Mouse (Mus musculus) embryonic facial prominence, embryonic 12.5 days (tissue): ENCODE measurements around the gene Cyp26a1. TPM values are rescaled to one million over a fixed set of nuclear protein-coding genes. Genes with fewer than 3 reads are reported as not detected.

Experiments
- ATAC-seq: fragments of 200-750 bp; cut with Nextera tagmentation; 2 replicates; pipeline ENCODE4 v1.8.0; 2017; ENCODE audit not compliant: insufficient number of reproducible peaks, insufficient read depth, low FRiP score, low TSS enrichment
- H3K27ac ChIP-seq: fragments of 300-500 bp; sonication (generic); 2 replicates; pipeline ENCODE4 v1.5.1; 2016; ENCODE audit warnings: mild to moderate bottlenecking
- H3K27me3 ChIP-seq: fragments of 300-500 bp; sonication (generic); 2 replicates; pipeline ENCODE4 v1.6.1; 2016; ENCODE audit warnings: mild to moderate bottlenecking, moderate library complexity
- H3K36me3 ChIP-seq: fragments of 300-500 bp; sonication (generic); 2 replicates; pipeline ENCODE4 v1.6.1; 2016; ENCODE audit warnings: mild to moderate bottlenecking
- H3K4me1 ChIP-seq: fragments of 300-500 bp; sonication (generic); 2 replicates; pipeline ENCODE4 v1.6.1; 2016
- H3K4me2 ChIP-seq: fragments of 300-500 bp; sonication (generic); replicated peaks from 2 replicates; pipeline ENCODE4 v1.6.1; 2016; ENCODE audit warnings: mild to moderate bottlenecking, moderate library complexity
- H3K4me3 ChIP-seq: fragments of 300-500 bp; sonication (generic); 2 replicates; pipeline ENCODE4 v1.5.1; 2016; ENCODE audit warnings: mild to moderate bottlenecking
- H3K9ac ChIP-seq: fragments of 300-500 bp; sonication (generic); 2 replicates; pipeline ENCODE4 v1.6.1; 2016; ENCODE audit warnings: mild to moderate bottlenecking, moderate library complexity
- H3K9me3 ChIP-seq: fragments of 300-500 bp; sonication (generic); 2 replicates; pipeline ENCODE4 v1.6.1; 2016; ENCODE audit warnings: mild to moderate bottlenecking, moderate library complexity
- WGBS: fragments of 180-500 bp; shearing (Covaris S2); methylation state at CpG from one replicate; pipeline ENCODE4 v1.1.7; 2016; 5-methylcytosine and 5-hydroxymethylcytosine counted together
- polyA plus RNA-seq: library from polyadenylated mRNA; unstranded; fragments of >200 nt; fragmentation: Nextera tagmentation; extraction: Ambion mirVana; gene quantifications from 2 replicates; pipeline ENCODE4 v1.2.1, GENCODE M21; 2016

Cyp26a1 gene
- polyA plus RNA-seq, 1 experiment from 2014 or later: 11.8 TPM

DNA sequence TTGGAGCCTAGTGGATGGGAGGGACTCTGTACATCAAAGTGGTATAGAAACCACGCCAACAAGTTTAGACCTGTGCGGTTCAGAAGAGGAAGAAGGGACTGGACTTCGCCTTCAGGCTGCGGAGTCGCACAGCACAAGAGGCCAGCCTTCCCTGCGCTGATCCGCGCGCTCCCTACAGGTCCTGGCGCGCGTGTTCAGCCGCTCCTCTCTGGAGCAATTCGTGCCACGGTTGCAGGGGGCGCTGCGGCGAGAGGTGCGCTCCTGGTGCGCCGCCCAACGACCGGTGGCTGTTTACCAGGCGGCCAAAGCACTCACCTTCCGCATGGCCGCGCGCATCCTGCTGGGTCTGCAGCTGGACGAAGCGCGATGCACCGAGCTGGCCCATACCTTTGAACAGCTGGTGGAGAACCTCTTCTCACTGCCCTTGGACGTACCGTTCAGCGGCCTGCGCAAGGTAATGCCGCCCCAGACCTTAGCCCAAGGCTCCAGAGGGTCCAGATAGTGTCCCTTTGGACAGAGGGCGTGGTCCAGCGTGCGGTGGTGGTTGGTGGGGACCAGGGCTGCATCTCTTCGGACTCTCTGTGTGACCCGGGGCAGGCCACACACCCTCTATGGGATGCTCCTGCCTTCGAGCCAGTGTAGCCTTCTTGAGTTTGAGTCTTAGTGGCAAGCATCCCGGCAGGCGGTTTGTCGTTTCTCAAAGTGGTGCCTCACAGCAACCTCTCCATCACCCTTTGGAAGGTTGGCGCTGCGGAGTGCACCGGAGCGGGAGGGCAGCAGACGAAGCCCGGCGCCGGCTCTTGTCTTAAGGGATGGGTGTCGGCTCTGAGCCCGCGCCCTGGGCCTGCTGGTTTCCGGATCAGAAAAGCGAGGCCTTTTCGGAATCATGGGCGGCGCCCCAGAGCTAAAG, 10.4 kb upstream of the Cyp26a1 start:
- Histone ChIP-seq H3K4me3 (peak overlapping the region; percentile 18), H3K4me2 (peak overlapping the region; percentile 32), H3K27me3 (peaks cover 97% of the 10 kb centered on the region), H3K4me1 (peaks cover 6% of the 10 kb centered on the region), H3K27ac (no peak overlapping the region), H3K36me3 (no peaks in the 10 kb centered on the region), H3K9ac (no peak overlapping the region; the same call in 1 of the 2 replicates), H3K9me3 (no peaks in the 10 kb centered on the region)
- WGBS: 3% methylated on average over 62 of the region's 62 CpGs
- no peak for ATAC-seq

DNA sequence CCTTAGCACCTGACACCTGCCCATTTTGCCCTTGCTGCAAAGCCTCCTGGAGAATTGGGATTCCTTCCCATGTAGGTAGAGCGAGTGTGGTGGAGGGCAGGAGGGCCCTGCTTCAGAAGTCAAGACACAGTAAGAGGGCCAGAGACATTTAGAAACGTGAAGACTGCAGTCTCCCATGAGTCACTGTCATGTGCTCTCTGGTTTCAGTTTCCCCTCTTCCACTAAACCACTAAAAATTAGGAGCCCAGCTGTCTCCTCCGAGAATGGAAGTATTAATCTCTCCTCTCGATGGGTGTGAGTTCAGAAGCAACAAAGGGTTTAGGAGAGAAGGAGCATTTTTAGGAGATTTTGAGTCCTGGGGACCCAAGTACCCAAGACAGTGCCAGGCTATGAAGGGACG, 8.1 kb upstream of the Cyp26a1 start:
- Histone ChIP-seq H3K9me3 (no peaks in the 10 kb centered on the region), H3K4me1 (peaks cover 6% of the 10 kb centered on the region), H3K27ac (no peak overlapping the region), H3K4me2 (no peak overlapping the region), H3K27me3 (peaks cover 99% of the 10 kb centered on the region), H3K9ac (no peak overlapping the region), H3K4me3 (no peak overlapping the region), H3K36me3 (no peaks in the 10 kb centered on the region)
- 45% methylated on average over 5 of the region's 5 CpGs for WGBS
- ATAC-seq: no peak

DNA sequence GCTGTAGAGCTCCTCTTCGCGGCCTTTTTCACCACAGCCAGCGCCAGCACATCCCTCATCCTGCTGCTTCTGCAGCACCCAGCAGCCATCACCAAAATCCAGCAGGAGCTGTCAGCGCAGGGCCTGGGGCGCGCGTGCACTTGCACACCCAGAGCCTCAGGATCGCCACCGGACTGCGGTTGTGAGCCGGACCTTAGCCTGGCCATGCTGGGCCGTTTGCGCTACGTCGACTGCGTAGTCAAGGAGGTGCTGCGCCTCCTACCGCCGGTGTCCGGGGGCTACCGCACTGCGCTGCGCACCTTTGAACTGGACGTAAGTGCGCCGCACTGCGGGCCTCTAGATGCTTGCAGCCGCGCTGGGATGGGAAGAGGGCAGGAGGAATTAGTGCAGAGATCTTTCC, 6.9 kb upstream of the Cyp26a1 start:
- Histone ChIP-seq H3K9me3 (no peaks in the 10 kb centered on the region), H3K4me2 (peak overlapping the region; percentile 33), H3K27me3 (peaks cover 98% of the 10 kb centered on the region), H3K36me3 (no peaks in the 10 kb centered on the region), H3K27ac (no peak overlapping the region), H3K4me3 (peak overlapping the region; percentile 17), H3K4me1 (peaks cover 6% of the 10 kb centered on the region), H3K9ac (no peak overlapping the region)
- ATAC-seq: no peak
- 3% methylated on average over 29 of the region's 29 CpGs for WGBS

DNA sequence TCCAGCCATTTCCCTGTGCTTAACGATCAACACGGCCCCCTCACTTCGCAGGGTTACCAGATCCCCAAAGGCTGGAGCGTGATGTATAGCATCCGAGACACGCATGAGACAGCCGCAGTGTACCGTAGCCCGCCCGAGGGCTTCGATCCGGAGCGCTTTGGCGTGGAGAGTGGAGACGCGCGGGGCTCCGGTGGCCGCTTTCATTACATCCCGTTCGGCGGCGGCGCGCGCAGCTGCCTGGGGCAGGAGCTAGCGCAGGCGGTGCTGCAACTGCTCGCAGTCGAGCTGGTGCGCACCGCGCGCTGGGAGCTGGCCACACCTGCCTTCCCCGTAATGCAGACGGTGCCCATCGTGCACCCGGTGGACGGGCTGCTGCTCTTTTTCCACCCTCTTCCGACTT, 4.7 kb upstream of the Cyp26a1 start:
- Histone ChIP-seq H3K4me2 (peak overlapping the region; percentile 62), H3K4me3 (peak overlapping the region; percentile 36), H3K27ac (no peak overlapping the region), H3K27me3 (peaks cover 98% of the 10 kb centered on the region), H3K4me1 (peaks cover 15% of the 10 kb centered on the region), H3K36me3 (no peaks in the 10 kb centered on the region), H3K9me3 (no peaks in the 10 kb centered on the region), H3K9ac (peak overlapping the region; percentile 17)
- no peak for ATAC-seq
- WGBS: 2% methylated on average over 40 of the region's 40 CpGs

DNA sequence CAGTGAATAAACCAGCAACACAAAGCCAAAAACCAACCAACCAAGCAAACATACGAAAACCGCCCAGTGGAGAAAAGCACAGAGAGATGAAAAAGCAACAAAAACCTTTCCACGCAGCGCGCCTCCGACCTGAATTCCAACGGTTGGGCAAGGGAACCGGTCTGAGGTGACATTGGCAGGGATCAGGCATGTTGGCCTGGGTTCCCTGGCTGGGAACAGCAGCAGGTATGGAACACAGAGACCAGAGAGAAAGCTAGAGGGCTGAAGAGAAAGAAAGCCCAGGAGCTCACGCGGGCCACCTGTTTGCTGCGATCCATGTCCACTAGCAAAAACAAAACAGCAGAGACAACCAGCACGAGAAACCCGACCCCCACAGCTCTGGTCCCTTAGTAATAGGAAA, 2.5 kb upstream of the Cyp26a1 start:
- ATAC-seq: no peak
- WGBS: 31% methylated on average over 13 of the region's 13 CpGs
- Histone ChIP-seq H3K9me3 (no peaks in the 10 kb centered on the region), H3K4me1 (peaks cover 26% of the 10 kb centered on the region), H3K4me3 (no peak overlapping the region), H3K27ac (no peak overlapping the region), H3K9ac (no peak overlapping the region), H3K27me3 (peaks cover 98% of the 10 kb centered on the region), H3K36me3 (no peaks in the 10 kb centered on the region), H3K4me2 (no peak overlapping the region; the same call in 1 of the 2 replicates)

DNA sequence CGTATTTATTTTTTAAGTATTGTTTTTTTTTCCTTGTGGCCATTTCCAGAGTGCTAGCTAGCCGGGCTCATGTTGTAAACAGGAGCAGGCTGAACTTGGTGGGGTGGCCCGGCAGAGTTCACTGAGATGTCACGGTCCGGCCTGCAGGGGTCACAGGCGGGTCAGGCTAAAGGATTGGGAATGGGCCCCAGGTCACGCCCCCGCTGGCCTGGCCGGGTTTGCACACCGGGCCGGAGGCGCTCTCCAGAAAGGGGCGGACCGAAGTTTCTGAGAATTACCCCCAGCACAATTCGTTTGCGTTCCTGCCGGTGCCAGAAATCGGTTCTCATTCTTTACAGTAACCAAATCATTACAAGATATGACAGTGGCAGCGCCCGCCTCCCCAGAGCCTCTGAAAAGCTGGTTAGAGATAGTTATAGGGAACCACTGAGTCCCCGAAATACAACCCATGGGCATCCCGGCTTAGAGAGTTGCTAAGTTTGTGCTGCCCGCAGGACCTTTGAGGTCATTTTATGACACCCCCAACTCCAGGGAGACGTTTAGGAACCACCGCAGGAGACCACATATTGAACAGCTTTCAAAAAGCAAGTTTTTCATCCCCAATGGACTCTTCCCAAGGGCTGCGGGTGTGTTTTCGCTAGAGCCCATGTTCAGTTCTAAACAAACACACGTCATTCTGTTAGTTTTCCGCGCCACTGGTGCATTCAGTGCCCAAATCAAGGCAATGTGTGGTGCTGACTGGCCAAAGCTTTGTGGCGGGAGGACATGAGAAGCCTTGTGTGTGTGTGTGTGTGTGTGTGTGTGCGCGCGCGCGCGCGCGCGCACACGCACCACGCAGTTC, 1.6 kb upstream of the Cyp26a1 start:
- H3K27me3 ChIP-seq: peaks cover 98% of the 10 kb centered on the region
- H3K4me1 ChIP-seq: peaks cover 26% of the 10 kb centered on the region
- peak overlapping the region; percentile 37 for H3K4me3 ChIP-seq
- ATAC-seq: no peak
- no peak overlapping the region for H3K9ac ChIP-seq
- H3K36me3 ChIP-seq: no peaks in the 10 kb centered on the region
- no peaks in the 10 kb centered on the region for H3K9me3 ChIP-seq
- 2% methylated on average over 42 of the region's 42 CpGs for whole genome bisulfite sequencing
- H3K4me2 ChIP-seq: peak overlapping the region; percentile 61
- H3K27ac ChIP-seq: no peak overlapping the region

DNA sequence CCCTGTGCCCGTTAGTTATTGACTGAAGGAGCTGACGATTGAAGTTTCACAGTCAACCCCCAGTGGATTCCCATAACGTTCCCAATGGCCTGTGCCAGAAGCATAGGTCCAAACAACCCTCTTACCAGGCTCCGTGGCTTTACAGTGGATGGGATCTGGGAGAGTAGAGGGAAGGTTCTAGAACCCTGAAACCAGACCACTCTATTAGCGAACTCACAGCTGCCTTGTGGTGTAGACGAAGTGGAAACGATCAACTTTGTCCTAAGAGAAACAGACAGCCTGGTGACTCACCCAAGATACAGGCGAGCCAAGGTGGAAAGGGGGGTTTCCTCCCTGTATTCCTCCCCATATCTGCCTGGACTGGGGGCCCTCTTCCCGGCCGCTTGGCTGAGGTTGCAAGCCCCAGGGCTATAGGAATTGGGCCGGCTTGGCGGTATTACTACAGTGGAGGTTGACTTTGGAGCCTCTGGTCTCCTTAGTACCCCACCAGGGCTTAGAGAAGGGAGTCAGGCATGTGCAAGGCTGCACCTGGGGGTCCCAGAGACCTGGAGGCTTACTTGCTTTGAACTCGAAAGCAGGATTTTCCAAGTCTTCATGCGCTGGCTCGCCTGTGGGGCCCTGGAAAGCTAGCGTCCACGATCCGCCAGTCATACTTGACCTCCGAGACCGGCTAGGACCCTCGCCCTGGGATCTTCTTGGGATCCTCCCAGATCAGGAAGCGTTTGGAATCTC, 829 bp upstream of the Cyp26a1 start:
- 3% methylated on average over 22 of the region's 22 CpGs for WGBS
- H3K27me3 ChIP-seq: peaks cover 94% of the 10 kb centered on the region
- H3K4me2 ChIP-seq: peak overlapping the region; percentile 61
- H3K4me3 ChIP-seq: peak overlapping the region; percentile 37
- H3K4me1 ChIP-seq: peaks cover 26% of the 10 kb centered on the region
- ATAC-seq: no peak
- H3K9ac ChIP-seq: no peak overlapping the region
- H3K36me3 ChIP-seq: no peaks in the 10 kb centered on the region
- no peaks in the 10 kb centered on the region for H3K9me3 ChIP-seq
- H3K27ac ChIP-seq: no peak overlapping the region

DNA sequence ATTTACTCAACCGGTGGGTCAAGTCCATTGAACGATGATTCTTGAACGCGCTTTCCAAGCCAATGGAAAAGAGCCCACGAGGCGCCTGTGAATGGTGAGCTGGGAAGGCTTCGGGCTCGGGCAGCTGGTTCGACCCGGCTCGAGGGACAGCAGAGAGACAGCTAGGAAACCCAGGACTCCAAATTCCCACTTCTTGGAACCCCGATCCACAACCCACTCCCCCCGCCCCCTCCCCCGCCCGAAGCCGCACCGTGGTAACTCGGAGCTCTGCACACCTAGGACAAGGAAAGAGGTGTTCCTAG, 312 bp upstream of the Cyp26a1 start:
- no peak for ATAC-seq
- peaks cover 26% of the 10 kb centered on the region for H3K4me1 ChIP-seq
- no peaks in the 10 kb centered on the region for H3K36me3 ChIP-seq
- H3K9ac ChIP-seq: peak overlapping the region; percentile 47; the same call in 1 of the 2 replicates
- H3K27me3 ChIP-seq: peaks cover 91% of the 10 kb centered on the region
- peak overlapping the region; percentile 61 for H3K4me2 ChIP-seq
- no peak overlapping the region for H3K27ac ChIP-seq
- H3K9me3 ChIP-seq: no peaks in the 10 kb centered on the region
- peak overlapping the region; percentile 37 for H3K4me3 ChIP-seq
- 1% methylated on average over 18 of the region's 18 CpGs for WGBS

DNA sequence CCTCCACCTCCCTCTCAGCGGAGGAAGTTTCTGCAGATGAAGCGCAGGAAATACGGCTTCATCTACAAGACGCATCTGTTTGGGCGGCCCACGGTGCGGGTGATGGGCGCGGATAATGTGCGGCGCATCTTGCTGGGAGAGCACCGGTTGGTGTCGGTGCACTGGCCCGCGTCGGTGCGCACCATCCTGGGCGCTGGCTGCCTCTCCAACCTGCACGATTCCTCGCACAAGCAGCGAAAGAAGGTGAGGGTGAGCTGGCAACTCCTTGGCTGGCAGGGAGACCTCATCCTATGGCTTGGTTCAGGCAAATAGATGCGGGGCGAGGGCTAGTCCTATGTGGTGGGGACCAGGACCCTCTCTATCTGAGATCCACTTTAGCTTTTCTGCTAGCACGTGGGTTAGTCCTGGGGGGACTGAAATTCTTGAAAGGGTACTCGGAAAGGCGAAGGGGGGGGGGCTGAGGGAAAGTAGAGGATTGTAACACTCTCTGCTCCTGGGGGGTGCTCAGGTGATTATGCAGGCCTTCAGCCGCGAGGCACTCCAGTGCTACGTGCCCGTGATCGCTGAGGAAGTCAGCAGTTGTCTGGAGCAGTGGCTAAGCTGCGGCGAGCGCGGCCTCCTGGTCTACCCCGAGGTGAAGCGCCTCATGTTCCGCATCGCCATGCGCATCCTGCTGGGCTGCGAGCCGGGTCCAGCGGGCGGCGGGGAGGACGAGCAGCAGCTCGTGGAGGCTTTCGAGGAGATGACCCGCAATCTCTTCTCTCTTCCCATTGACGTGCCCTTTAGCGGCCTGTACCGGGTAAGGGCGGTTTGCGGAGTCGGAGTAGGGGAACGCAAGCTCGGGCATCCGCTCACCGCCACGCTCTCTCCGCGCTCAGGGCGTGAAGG, 919 bp downstream of the Cyp26a1 start:
- Histone ChIP-seq H3K4me1 (peaks cover 26% of the 10 kb centered on the region), H3K9me3 (no peaks in the 10 kb centered on the region), H3K36me3 (no peaks in the 10 kb centered on the region), H3K27ac (no peak overlapping the region), H3K9ac (peak overlapping the region; percentile 47), H3K4me3 (peak overlapping the region; percentile 37), H3K27me3 (peaks cover 92% of the 10 kb centered on the region), H3K4me2 (peak overlapping the region; percentile 61)
- under 1% methylated on average over 63 of the region's 63 CpGs for WGBS
- ATAC-seq: no peak

DNA sequence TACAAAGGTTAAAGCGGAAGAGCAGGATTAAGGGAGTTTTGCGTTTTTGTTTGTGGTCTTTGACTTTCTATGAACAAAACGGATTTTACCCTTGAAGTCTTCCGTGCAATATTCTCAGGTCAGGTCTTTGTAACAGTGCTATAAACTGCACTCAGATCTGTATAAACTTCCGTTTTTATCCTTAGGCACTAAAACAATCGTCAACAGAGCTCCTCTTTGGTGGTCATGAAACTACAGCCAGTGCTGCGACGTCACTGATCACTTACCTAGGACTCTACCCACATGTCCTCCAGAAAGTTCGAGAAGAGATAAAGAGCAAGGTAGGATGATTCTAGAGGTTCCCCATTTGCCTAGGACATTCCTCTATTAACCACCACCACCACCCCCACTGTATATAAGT, 2.1 kb downstream of the Cyp26a1 start:
- no peak for ATAC-seq
- peaks cover 26% of the 10 kb centered on the region for H3K4me1 ChIP-seq
- WGBS: 20% methylated on average over 9 of the region's 9 CpGs
- no peak overlapping the region for H3K4me3 ChIP-seq
- H3K9me3 ChIP-seq: no peaks in the 10 kb centered on the region
- no peak overlapping the region for H3K27ac ChIP-seq
- no peaks in the 10 kb centered on the region for H3K36me3 ChIP-seq
- peaks cover 81% of the 10 kb centered on the region for H3K27me3 ChIP-seq
- H3K9ac ChIP-seq: no peak overlapping the region
- peak overlapping the region; percentile 1; the same call in 1 of the 2 replicates for H3K4me2 ChIP-seq
